Mouse (Mus musculus): ENCODE data around the gene Ssc5d.

GRCm38 (mm10) chr7:4988250-4988649 lies 62.7 kb downstream of the Ssc5d start:
- TF ChIP-seq EP300 (IDR thresholded peaks at IDR 0.05; ENCODE audit: low read depth), result no peak
- no peak for TF ChIP-seq CTCF (IDR thresholded peaks at IDR 0.05; ENCODE audit: low read depth)

All from liver, embryonic 14.5 days (tissue).